Mouse (Mus musculus) telencephalon, adult 2 months (tissue): ENCODE results near the gene Sec22b.

Experiments used
- DNase-seq: peaks from one replicate; pipeline ENCODE4 v3.0.0-alpha.2; 2011; ENCODE audit warnings: low read depth, low spot score

Sec22b gene

DNA sequence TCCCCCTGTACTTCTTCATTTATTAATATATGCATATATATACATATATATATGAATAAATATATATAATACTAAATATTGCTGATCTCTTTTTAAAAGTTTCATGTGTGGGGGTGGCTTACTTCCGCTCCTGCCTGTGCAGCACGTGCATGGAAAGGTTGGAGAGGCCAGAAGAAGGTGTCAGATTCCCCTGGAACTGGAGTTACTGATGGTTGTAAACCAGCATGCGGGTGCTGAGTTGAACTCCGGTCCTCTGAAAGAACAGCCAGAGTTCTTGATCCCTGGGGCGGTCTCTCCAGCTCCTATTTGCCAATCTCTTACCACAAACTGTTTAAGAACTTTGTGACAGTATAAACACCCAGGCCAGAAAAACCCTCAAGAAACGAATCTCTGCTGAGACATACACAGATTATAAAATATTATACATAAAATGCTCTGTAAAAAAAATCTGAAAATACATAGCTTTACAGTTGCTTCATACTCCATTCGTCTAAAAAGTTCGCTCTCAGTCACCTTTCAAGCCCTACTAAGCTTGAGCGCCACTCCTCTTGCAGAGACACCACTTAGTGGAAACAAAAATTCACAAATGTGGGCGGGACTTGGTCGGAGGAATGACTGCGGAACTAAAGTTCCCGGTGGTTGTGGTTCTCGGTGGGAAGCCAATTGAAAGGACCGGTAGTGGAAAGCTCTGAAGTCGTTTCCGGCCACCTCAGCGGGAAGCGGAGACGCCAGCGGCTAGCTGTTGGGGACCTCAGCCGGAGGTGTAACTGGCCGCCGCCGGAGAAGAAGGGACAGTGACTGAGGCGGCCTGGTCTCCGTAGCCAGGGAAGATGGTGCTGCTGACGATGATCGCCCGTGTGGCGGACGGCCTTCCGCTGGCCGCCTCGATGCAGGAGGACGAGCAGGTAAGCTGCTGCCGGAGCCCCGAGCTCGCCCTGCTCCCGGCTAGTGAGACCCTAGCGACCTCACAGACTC lies at the start of gene Sec22b:
Gene Sec22b, plus strand, starts transcription at position 675 of the 975 bp plus-strand sequence.
- peak; percentile 90 for DNase-seq

- DNase-seq = no peak
These were observed 49.2 kb upstream of the Sec22b start for GRCm38 (mm10) chr3:97851803-97852202.

DNA sequence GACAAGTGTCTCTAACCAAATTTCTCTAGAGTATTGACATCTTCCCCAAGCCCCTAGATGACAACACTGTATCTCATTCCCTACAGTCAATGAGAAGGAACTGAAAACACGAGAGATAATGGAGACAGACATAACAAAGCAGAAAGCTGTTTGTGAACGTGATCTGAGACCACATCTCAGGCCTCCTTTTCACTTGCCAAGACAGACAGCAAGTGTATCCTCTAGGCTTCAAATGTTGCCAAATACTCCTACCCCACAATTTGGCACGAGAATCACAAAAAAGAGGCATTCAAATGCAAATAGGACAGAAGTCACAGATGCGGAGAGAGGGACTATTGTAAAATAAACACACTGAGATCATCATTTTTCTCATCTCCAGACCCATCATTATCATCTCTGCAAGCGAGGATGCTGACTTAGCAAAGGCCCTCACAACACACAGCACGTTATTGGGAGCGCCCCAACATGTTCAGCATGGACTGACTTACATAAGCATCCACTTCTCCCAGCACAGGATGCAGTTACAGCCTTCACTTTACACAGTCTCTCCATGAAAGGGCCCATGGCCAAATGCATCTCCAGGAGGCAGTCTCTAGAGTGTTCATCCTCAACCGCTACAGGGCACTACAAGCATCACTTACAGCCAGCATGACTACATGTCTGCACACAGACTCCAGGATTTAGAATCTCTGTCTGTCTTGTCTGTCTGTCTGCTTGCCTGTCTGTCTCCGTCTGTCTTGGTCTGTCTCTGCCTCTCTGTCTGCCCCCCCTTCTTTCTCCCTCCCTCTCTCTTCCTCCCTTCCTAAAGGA lies 46.2 kb upstream of the Sec22b start:
- no peak for DNase-seq

DNA sequence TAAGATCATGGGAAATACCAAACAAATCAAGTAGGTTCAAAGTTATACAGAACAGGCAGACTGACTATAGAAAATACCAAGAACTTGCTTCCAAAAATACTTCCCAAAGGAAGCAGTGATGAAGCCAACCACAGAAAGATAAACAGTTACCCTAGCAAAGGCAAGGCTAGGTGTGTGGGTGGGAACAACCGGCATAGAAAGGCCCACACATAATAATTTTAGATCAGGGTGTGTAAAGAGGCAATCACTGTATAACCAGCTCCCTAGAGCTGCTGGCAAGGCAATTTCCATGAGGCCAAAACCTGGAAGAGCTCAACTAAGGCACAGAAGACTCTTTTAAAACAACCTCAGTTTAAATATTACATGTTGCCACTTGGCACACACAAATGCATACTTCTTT lies 41.6 kb upstream of the Sec22b start:
- DNase-seq = peak; percentile 89

DNA sequence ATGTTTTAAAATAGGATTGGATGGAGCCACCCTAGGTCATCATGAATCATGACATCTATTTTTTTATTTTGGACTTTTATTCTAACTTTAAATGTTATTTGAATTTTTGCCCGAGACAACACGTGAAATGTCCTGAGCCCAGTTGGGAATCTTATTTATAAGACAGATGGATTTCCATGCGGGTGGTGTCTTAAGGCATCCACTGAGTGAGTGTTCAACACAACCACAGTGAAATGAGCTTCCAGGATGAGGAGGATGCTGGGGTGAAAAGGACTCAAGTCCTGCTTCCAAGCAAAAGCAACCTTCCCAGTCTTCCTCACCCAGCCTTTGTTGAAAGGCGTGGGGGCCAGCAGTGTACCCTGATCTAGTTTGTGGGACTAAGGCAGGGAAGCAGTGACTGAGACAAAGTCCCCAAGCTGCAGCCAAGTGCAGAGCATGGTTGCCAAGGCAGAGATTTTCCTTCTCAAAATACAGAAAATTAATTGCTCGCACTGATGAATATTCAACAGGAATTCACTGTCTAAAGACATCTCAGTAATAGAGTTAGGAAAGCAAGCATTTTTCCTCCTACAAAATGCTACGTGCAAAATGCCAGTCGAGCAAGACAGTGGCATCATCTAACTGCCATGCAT lies 40.1 kb upstream of the Sec22b start:
- no peak for DNase-seq

DNA sequence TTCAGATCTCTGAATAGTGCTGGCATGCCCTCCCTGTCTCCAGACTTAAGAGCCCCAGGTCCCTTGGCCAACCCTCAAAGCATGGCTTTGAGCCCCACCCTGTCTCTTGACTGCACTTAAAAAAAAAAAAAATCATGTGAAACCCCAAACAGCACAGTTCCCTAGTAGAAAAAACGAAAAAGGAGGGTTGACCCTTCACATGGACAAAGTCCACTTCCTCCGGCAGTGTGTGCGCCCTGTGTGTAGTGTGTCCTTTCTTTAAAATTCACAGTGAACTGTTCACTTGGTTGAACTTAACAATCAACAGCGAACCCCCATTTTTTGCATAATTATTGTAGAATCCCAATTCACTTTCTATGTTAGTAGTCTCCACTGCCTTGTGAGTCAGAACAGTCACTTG lies 34.3 kb upstream of the Sec22b start:
- no peak for DNase-seq

GRCm38 (mm10) chr3:97867221-97868023 lies 33.6 kb upstream of the Sec22b start:
- no peak for DNase-seq

DNA sequence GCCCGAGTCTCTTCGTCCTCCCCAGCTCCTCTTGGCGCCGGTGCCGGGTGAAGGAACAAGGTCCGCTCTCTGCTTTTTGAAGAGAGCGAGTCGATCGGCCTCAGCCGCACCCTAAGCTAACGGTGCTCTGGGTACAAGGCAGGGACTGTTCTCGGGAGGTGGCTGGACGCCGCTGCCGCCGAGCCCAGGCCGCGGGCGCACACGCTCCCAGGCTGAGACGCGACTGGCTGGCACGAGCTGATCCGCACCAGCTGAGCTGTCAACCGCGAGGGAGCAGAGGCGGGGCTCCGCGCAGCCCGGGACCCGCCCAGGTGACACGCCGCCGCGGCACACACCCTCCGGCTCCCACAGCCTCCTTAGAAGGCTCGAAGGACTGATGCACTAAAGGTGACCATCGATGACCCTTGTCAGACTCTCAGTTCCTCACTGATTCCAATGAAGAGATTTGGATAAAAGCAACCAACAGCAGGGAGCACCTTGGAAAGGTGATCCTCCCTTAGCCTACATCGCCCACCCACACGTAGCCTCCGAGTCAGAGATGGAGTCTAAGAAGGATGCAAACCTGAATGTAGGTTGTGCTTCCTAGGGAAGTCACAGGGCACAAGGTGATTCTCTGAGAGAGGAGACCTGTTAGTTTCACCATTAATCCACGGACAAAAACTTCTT lies 32.8 kb upstream of the Sec22b start:
- DNase-seq = no peak

DNA sequence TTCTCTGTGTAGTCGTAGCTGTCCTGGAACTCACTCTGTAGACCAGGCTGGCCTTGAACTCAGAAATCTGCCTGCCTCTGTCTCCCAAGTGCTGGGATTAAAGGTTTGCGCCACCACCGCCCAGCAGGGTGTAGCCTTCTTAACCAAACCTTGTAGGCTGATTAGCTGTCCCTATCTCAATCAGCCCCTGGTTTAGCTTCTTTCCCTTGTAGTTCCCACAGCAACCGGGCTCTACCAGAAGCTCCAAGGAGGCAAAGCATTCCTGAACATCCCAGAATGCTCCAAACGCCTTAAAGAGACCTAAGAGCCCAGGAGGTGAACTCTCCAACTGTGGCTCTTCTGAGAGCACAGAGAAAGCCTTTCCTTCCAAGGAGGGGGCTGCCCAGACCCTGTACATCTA lies 32.3 kb upstream of the Sec22b start:
- no peak for DNase-seq

GRCm38 (mm10) chr3:97869730-97870129 lies 31.3 kb upstream of the Sec22b start:
- no peak for DNase-seq

- no peak for DNase-seq
These were observed 26.2 kb upstream of the Sec22b start for GRCm38 (mm10) chr3:97874777-97875176.

DNA sequence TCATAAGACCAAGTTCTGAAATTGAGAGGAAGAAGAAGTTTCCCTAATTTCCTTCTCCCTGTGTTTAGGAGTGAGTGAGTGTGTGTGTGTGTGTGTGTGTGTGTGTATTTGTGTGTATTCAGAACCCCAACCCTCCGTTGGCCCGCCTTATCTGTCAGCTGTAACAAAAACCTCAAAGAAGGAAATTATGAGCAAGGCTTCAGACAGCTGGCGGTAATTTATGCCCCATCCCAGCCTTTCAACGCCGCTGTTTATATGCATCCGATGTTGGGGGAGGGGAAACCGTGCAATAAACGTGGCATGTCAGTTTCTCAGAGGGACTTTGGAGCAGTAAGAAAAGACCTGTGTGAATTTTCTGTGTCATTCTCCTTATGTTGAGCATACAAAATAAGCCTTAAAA lies 24.7 kb upstream of the Sec22b start:
- no peak for DNase-seq

DNA sequence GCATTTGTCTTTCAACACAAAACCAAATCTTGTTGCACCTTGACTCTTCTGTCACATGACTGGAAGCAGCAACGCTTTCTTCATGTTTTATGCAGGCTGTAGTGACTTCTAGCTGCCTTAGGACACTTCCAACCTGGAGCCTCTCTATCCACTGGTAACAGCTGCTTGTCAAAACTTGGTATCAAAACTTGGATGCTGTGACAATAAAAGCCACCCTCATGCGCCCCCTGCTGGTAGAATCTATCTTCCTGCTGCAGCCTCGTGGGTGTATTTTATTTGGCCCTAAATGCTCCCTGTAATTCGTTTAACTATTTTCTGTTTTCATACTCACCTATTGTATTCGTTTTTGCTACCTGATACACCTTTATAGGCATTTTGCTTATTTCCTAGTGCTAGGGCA lies 21.8 kb upstream of the Sec22b start:
- DNase-seq = no peak

GRCm38 (mm10) chr3:97881576-97881975 lies 19.4 kb upstream of the Sec22b start:
- no peak for DNase-seq

DNA sequence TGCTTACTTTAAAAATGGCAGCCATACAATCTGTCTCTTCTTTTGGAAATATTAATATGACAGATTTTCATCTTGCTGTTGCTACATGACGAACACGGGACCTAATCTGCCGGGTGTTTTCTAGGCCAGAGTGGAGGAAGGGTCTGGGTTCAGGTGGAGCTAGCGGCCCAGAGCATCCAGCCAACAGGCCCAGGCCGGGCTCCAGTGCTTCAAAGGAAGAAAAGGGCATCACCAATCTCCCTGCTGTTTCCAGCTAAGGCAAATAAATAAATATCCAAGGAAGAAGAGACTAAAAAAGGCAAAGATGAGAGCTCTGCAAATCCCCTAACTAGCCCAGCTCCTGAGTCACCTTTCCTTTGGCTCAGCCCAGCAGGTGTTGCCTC lies 13.2 kb upstream of the Sec22b start:
- no peak for DNase-seq

- peak; percentile 64 for DNase-seq
These were observed 12.7 kb upstream of the Sec22b start, which contains the start of gene Pde4dip for GRCm38 (mm10) chr3:97888168-97888901. Pde4dip (minus strand) TSS chr3:97888707.

- DNase-seq = no peak
These were observed 10.8 kb upstream of the Sec22b start for GRCm38 (mm10) chr3:97890205-97890604.

DNA sequence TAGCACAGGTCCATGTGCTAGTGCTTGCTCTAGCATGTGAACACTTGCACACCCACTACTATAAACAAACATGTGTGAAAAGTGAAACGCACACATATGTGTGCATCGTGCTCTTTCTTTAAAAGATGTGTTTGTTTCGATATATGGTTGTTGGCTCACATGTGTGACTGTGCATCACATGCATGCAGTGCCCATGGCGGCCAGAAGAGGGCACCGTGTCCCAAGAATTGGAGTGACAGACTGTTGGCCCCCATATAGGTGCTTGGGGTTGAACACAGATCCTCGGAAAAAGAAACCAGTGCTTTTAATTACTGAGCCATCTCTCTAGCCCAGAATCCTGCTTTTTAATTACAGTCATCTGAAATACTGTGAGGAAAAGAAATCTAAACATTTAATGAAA lies 6.3 kb upstream of the Sec22b start:
- no peak for DNase-seq

- no peak for DNase-seq
These were observed 2.6 kb upstream of the Sec22b start for GRCm38 (mm10) chr3:97898381-97898780.

DNA sequence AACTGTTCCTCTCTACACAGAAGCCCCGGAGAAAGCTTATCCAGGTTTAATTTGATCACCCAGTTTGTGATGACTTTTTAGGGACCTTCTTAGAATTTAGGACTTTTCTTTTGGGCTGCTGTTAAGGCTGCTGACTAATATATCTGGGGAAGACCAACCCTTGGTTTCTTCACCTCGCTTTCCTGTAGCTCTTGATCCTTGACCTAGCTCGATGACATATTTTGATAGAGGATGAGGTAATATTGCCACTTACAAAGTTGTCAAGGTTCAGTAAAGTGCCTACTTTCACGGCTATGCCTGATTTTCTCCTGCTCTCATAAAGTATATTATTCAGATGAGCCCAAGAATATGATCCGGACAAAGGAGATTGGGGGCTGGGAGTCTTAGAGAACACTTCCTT lies 596 bp downstream of the Sec22b start:
- DNase-seq = no peak
